Mouse (Mus musculus) embryonic facial prominence, embryonic 10.5 days (tissue): ENCODE results near the gene Nrbp1. TPM values are rescaled to one million over a fixed set of nuclear protein-coding genes. Genes with fewer than 3 reads are reported as not detected.

Experiments
- DNase-seq: peaks from one replicate; pipeline ENCODE4 v3.0.0-alpha.2; 2017; ENCODE audit warnings: low spot score
- H3K27ac ChIP-seq: fragments of 300-500 bp; sonication (generic); replicated peaks from 2 replicates; pipeline ENCODE4 v1.5.1; 2016; ENCODE audit warnings: mild to moderate bottlenecking
- H3K27me3 ChIP-seq: fragments of 300-500 bp; sonication (generic); replicated peaks from 2 replicates; pipeline ENCODE4 v1.6.1; 2016; ENCODE audit warnings: low read depth, mild to moderate bottlenecking; ENCODE audit not compliant: poor library complexity, severe bottlenecking
- H3K36me3 ChIP-seq: fragments of 300-500 bp; sonication (generic); replicated peaks from 2 replicates; pipeline ENCODE4 v1.6.1; 2016; ENCODE audit warnings: mild to moderate bottlenecking, moderate library complexity
- H3K4me1 ChIP-seq: fragments of 300-500 bp; sonication (generic); 2 replicates; pipeline ENCODE4 v1.6.1; 2016
- H3K4me3 ChIP-seq: fragments of 300-500 bp; sonication (generic); 2 replicates; pipeline ENCODE4 v1.5.1; 2016; ENCODE audit warnings: mild to moderate bottlenecking, moderate library complexity
- H3K9me3 ChIP-seq: fragments of 300-500 bp; sonication (generic); 2 replicates; pipeline ENCODE4 v1.6.1; 2016; ENCODE audit warnings: mild to moderate bottlenecking
- WGBS: fragments of 180-500 bp; shearing (Covaris S2); methylation state at CpG from one replicate; pipeline ENCODE4 v1.1.7; 2016; 5-methylcytosine and 5-hydroxymethylcytosine counted together
- polyA plus RNA-seq: library from polyadenylated mRNA; unstranded; fragments of >200 nt; fragmentation: Nextera tagmentation; extraction: Ambion mirVana; gene quantifications from 2 replicates; pipeline ENCODE4 v1.2.1, GENCODE M21; 2016

Nrbp1 gene
- 140 and 143 TPM in 2 replicates for polyA plus RNA-seq

DNA sequence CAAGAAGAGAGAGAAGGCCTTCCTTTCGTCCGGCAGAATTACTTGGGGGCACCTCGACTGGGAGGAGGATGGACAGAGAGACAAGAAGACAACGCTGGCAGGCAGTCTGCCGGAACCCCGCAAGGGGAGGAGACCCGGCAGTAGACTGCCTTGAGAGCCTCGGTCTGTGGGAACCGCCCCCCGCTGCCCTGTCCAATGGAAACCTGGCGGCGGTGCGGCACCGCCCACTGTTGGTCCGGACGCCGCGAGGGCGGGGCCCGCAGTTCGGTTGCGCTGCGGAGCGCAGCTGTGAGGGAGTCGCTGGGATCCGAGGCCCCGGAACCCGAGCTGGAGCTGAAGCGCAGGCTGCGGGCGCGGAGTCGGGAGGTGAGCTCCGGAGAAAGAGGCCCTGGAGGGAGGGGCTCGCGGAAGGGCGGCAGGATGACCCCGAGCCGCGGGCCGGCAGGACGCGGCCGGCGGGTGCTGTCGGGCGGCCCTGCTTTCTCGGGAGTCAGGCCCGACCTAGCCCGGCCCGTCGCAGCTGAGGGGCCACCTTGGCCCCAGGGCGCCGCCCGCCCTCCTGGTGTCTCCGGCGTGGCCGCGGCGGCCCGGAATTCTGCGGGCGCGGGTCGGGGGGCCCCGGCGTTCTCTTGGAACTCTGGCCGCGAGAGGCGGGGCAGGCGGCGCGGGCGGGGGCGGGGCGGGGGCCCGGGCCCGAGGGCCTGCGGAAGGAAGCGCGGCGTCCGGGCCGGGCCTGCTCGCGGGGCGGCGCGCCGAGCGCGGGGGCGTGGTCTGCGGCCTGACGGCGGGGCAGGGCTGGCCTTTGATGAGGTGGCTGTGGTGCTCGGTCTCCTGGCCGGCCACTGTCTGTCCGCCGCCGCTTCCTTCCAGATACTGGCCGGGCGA lies at the start of gene Nrbp1, which contains the start of gene Gm9970:
Gene Nrbp1 (plus strand): TSS at position 228 of the 885 bp plus-strand sequence.
Gene Gm9970 (minus strand): TSS at position 596 of the 885 bp plus-strand sequence.
- WGBS = under 1% methylated on average over 103 of the region's 103 CpGs
- Histone ChIP-seq H3K4me3 (peak within 1 kb of the TSS; percentile 97), H3K27ac (peak within 1 kb of the TSS; percentile 97), H3K27me3 (no peaks in the 10 kb centered on the region), H3K9me3 (0 out of 2 replicates have a peak, but pooled peaks cover 3% of the 10 kb centered on the region), H3K4me1 (peaks cover 11% of the 10 kb centered on the region), H3K36me3 (peaks cover 24% of the 10 kb centered on the region)
- peak; percentile 96 for DNase-seq

DNA sequence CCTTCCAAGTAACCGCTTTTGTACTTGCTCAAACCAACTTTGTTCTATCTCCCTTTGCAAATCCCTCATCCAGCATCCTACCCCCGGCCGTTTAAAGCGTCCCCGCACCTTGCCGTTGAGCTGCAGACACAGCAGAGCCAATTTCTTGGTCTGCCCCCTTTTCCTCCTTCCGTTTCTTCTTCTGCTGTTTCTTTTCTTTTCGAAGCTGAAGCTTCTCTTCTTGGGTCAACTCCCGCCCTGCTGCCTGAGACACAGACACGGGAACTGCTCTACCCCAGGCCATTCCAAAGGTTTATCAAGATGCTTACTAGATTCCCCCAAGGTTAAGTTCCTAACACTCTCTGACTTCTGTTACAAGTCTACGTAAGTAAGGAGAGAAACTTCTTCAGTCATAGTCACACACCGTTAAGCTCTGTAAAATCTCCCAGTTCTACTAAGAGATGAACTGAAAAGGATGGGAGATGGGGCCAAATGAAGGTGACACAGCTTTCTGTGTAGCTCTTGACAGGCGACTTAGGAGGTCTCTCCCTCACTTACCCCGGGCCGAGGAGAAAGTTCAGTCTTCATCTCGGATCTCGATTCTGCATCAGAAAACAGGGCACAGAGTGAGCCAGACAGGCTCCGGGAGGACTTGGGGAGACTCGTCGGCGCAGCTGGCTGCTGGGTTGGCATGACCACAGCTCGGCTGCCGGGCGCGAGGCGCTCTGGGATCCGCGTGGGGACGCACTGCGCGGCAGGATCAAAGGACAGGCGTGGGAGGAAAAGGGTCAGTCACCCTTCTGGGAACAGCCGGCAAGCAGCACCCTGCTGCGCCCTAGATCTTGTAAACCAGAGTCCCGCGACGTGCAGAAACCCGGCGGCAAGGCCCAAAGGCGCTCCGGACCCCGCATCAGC lies 48.4 kb upstream of the Nrbp1 start:
- 16% methylated on average over 42 of the region's 42 CpGs for WGBS
- H3K4me3 ChIP-seq = peak overlapping the region; percentile 87
- DNase-seq = no peak
- peak overlapping the region; percentile 90 for H3K27ac ChIP-seq
- no peaks in the 10 kb centered on the region for H3K9me3 ChIP-seq
- H3K27me3 ChIP-seq = no peaks in the 10 kb centered on the region
- H3K4me1 ChIP-seq = peaks cover 23% of the 10 kb centered on the region
- peaks cover 72% of the 10 kb centered on the region for H3K36me3 ChIP-seq

DNA sequence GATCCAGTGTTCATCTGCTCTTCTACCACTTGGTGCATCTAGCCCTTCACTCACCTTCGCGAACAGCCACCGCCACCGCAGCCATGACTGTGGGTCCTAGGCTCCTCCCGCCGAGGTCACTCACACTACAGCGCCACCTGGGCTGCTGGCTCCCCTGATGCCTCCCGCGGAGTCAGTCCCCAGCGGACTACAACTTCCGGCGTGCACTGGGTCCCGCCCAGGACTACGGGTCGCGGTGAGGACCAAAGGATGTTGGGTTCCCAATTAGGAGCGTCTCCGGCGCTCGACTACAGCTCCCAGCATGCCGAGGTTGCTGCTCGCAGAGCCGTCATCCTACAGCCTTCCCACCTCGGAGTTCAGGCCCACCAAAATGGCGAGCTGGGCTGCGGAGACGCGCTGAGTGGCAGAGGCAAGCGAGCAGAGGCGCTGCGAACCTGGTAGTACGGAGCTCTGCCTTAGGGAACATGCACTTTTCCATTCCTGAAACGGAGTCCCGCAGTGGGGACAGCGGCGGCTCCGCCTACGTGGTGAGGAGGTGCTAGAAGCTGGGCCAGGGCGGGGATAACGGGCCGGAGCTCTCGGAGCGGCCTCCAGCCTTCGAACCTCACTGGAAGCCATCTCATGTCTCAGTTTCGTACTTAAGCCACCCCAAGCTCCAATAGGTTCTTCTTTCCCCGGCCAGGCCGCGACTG lies 47.6 kb upstream of the Nrbp1 start, which contains the start of the genes Snx17 and Eif2b4:
Gene Snx17 (plus strand): TSS at position 289 of the 692 bp plus-strand sequence.
Gene Eif2b4 (minus strand): TSS at position 492 of the 692 bp plus-strand sequence.
- peak; percentile 99 for DNase-seq
- Histone ChIP-seq H3K4me3 (peak within 1 kb of the TSS; percentile 87), H3K9me3 (no peaks in the 10 kb centered on the region), H3K27me3 (no peaks in the 10 kb centered on the region), H3K27ac (peak within 1 kb of the TSS; percentile 90), H3K36me3 (peaks cover 72% of the 10 kb centered on the region), H3K4me1 (peaks cover 23% of the 10 kb centered on the region)
- WGBS = under 1% methylated on average over 48 of the region's 48 CpGs

DNA sequence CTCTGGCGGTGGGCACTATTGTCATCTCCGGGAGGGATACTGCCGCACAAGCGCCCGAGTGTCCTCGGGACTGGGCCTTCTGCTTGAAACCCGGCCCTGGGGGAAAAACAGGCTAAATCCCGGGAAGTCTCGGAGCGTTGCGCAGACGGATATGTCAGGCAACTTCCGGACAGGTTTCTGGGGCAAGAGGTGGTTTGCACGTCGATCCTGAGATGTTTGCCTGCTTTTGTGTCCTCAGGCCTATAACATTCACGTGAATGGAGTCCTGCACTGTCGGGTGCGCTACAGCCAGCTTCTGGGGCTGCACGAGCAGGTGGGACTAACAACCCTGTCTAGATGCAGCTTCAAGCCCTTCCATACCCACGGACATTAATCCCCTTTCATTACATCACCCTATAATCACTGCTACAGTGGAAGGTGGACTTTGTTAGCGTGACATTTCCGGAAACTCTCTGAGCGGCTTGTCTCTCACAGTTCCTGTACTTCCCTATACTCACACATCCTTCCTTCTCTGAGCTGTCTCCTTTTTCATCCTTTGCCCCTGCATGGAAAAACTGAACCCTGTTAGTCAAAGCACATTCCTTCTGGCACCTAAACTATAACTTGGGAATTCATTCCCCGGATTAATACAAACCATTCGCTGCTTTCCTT lies 46.9 kb upstream of the Nrbp1 start:
- Histone ChIP-seq H3K36me3 (peaks cover 72% of the 10 kb centered on the region), H3K27ac (peak overlapping the region; percentile 90), H3K9me3 (no peaks in the 10 kb centered on the region), H3K27me3 (no peaks in the 10 kb centered on the region), H3K4me3 (peak overlapping the region; percentile 87), H3K4me1 (peaks cover 23% of the 10 kb centered on the region)
- DNase-seq = no peak
- WGBS = 12% methylated on average over 25 of the region's 25 CpGs

DNA sequence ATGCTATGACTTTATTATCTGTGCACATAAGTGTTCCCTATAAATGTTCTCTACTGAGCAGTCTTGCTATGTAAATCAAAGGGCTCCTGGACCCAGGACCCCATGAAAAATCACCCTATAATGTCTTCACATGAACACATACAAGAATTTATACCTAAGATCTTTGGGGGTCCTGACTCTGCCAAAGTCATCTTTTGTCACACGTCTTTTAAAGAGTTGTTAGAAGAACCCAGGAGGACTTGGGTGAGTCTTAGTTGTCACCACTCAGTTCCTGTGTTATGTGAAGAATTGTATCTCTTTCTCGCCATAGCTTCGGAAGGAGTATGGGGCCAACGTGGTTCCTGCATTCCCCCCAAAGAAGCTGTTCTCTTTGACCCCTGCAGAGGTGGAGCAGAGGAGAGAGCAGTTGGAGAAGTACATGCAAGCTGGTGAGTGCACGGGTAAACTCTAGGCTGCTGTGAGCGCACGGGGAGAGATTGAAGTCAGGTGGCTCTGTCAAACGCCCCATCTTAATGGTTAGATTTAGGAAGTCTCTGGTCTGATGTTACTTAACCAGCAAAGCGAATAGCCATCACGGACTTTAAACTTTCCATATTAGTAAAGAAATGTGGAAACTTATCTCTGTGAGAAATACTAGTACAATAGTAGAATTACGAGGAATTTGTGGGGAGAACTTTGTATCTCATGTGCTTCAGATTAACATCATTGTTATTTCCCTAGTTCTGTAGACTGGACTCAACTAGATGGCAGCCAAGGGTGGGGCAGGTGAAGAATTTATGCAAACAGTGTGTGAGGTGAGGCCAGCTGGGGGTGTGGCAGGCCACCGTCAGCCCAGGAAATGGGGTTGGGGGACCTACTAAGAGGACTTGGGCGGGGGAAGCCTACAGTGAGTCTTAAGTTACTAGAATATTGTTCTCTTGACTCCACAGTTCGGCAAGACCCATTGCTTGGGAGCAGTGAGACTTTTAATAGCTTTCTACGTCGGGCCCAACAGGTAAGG lies 45.9 kb upstream of the Nrbp1 start:
- Histone ChIP-seq H3K36me3 (peaks cover 73% of the 10 kb centered on the region), H3K9me3 (no peaks in the 10 kb centered on the region), H3K4me3 (peak overlapping the region; percentile 87), H3K27me3 (no peaks in the 10 kb centered on the region), H3K4me1 (peaks cover 23% of the 10 kb centered on the region), H3K27ac (no peak overlapping the region)
- DNase-seq = no peak
- WGBS = 91% methylated on average over 16 of the region's 16 CpGs

DNA sequence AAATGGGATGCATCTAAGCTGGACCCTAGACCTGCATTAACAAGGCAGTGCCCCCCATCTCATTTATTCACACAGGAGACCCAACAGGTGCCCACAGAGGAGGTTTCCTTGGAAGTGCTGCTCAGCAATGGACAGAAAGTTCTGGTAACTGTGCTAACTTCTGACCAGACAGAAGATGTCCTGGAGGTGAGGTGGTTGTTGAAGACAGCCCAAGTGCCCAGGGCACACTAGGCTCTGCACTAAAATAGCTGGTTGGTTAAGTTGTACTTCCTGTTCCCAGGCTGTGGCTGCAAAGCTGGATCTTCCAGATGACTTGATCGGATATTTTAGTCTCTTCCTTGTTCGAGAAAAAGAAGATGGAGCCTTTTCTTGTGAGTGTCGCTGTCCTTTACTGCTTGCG lies 45.0 kb upstream of the Nrbp1 start:
- Histone ChIP-seq H3K4me3 (no peak overlapping the region), H3K27me3 (no peaks in the 10 kb centered on the region), H3K27ac (no peak overlapping the region), H3K9me3 (peaks cover 5% of the 10 kb centered on the region), H3K4me1 (peaks cover 29% of the 10 kb centered on the region), H3K36me3 (peaks cover 73% of the 10 kb centered on the region)
- WGBS = 92% methylated on average over 4 of the region's 4 CpGs
- no peak for DNase-seq

DNA sequence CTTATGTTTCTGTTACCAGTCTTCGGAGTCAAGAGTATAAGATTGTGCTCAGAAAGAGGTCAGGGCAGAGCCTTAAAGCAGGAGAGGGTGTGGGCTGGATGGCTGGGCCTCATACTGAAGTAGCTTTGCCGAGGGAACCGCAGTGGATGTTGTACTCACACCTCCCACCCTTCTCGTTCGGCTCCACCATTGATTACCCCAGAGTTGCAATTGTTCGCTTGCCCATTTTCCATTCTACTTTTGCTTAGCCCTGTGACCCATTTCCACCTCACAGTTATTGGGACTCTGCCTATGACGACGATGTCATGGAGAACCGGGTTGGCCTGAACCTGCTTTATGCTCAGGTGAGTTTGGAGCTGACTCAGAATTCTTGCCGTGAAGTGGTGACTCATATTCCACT lies 44.5 kb upstream of the Nrbp1 start:
- no peaks in the 10 kb centered on the region for H3K27me3 ChIP-seq
- peaks cover 70% of the 10 kb centered on the region for H3K36me3 ChIP-seq
- H3K4me1 ChIP-seq = peaks cover 34% of the 10 kb centered on the region
- no peak for DNase-seq
- 93% methylated on average over 10 of the region's 10 CpGs for WGBS
- no peak overlapping the region for H3K27ac ChIP-seq
- peaks cover 5% of the 10 kb centered on the region for H3K9me3 ChIP-seq
- no peak overlapping the region for H3K4me3 ChIP-seq

DNA sequence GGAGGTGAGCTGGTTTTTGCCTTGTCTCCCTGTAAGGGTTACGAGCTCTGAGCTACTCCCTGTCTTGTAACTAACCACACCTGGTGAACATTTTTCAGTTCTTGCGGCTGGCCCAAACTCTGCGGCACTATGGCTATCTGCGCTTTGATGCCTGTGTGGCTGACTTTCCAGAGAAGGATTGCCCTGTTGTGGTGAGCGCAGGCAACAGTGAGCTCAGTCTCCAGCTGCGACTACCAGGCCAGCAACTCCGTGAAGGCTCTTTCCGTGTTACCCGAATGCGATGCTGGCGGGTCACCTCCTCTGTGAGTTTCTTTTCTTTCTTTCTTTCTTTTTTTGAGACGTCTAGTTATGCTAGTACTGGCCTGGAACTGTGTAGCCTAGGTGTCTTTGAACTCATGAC lies 43.6 kb upstream of the Nrbp1 start:
- Histone ChIP-seq H3K4me1 (peaks cover 28% of the 10 kb centered on the region), H3K36me3 (peaks cover 66% of the 10 kb centered on the region), H3K9me3 (peaks cover 5% of the 10 kb centered on the region), H3K4me3 (no peak overlapping the region), H3K27ac (no peak overlapping the region), H3K27me3 (no peaks in the 10 kb centered on the region)
- WGBS = 96% methylated on average over 12 of the region's 12 CpGs
- DNase-seq = no peak

DNA sequence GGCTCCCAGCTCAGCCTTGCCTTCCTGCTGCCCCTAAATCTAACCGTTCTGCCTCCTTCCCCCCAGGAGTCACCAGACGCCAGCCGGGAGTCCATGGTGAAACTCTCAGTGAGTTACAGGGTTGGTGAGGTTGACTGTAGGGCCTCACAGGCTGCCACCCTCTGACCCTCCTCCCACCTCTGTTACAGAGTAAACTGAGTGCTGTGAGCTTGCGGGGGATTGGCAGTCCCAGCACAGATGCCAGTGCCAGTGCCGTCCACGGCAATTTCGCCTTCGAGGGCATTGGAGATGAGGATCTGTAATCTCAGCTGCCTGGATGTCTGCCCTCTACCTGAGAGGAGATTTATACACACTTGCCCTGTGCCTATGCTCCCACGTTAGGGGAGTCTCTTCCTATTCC lies 42.5 kb upstream of the Nrbp1 start:
- Histone ChIP-seq H3K36me3 (peaks cover 75% of the 10 kb centered on the region), H3K4me1 (peaks cover 33% of the 10 kb centered on the region), H3K4me3 (peak overlapping the region; percentile 23; the same call in 1 of the 2 replicates), H3K9me3 (peaks cover 5% of the 10 kb centered on the region), H3K27ac (no peak overlapping the region), H3K27me3 (no peaks in the 10 kb centered on the region)
- WGBS = 84% methylated on average over 9 of the region's 9 CpGs
- DNase-seq = no peak

DNA sequence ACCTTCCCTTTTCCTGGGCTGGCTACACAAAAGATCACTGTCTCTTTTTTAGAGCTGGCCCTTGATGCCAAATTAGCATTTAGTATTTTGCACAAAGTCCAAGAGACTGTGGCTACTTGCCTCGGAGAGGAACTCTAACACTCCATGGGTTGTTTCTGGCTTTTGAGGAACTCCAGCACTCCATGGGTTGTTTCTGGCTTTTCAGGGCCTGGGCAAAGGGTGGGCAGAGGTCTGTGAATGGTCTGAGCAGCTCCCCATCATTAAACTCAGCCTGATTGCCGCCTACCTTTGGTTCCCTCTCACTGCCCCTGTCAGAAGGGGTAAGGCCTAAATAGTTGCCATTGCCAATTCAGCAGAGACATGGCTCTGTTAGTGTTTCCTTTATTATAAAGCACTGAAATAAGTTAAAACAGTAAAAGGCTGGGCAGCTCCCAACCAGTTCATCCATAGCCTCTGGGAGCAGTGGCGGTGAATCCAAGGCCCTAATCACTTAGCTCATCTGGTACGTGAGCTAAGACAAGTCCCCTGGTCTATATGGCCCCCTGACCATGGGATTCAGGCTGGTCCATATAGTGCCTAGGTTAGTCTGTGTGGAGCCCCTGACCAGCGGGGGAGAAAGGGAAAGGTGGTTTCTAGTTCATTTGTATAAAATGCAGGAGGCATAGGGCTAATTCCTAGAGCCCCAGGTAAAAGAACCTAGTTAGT lies 41.9 kb upstream of the Nrbp1 start:
- peak overlapping the region; percentile 3; the same call in 1 of the 2 replicates for H3K4me3 ChIP-seq

More for the DNA sequence above, 41.9 kb upstream of the Nrbp1 start:
- Histone ChIP-seq H3K27ac (no peak overlapping the region), H3K4me1 (peaks cover 32% of the 10 kb centered on the region), H3K27me3 (no peaks in the 10 kb centered on the region), H3K36me3 (peaks cover 81% of the 10 kb centered on the region), H3K9me3 (peaks cover 5% of the 10 kb centered on the region)
- DNase-seq = no peak
- WGBS = 85% methylated on average over 5 of the region's 5 CpGs
